Mouse (Mus musculus) embryonic fibroblast, embryonic 13.5 days (primary cell): ENCODE data around the gene Acsl3. TPM values are rescaled to one million over a fixed set of nuclear protein-coding genes. Genes with fewer than 3 reads are reported as not detected.
A peak's percentile ranks its signal among the peaks of the same experiment; 100 is the strongest.

Experiments used
- H3K27ac ChIP-seq: 2 replicates; pipeline ENCODE4 v1.5.1; 2012; ENCODE audit warnings: low read length, control low read depth, inconsistent platforms; ENCODE audit not compliant: insufficient read depth
- H3K4me1 ChIP-seq: 2 replicates; pipeline ENCODE4 v1.6.1; 2011; ENCODE audit warnings: low read length; ENCODE audit not compliant: control insufficient read depth, insufficient read depth
- H3K4me3 ChIP-seq: 2 replicates; pipeline ENCODE4 v1.5.1; 2011; ENCODE audit warnings: mild to moderate bottlenecking, control low read depth, low read length; ENCODE audit not compliant: insufficient read depth
- CTCF ChIP-seq: IDR thresholded peaks from 2 replicates; pipeline ENCODE4 v1.5.1; 2011; ENCODE audit warnings: mild to moderate bottlenecking, control low read depth, low read length, moderate library complexity, borderline replicate concordance; ENCODE audit not compliant: insufficient read depth
- POLR2A ChIP-seq: IDR thresholded peaks from 2 replicates; pipeline ENCODE4 v1.6.1; 2011; ENCODE audit warnings: low read depth, mild to moderate bottlenecking, control low read depth, low read length, moderate library complexity
- polyA plus RNA-seq: library from polyadenylated mRNA; stranded (reverse); fragments of >200 nt; gene quantifications from 2 replicates; pipeline ENCODE4 v1.2.4, GENCODE M21; 2011; ENCODE audit warnings: low read depth; ENCODE audit not compliant: missing spikeins, insufficient read length

Gene Acsl3
- polyA plus RNA-seq, 1 experiment, result 40.4 TPM

- no peak for TF ChIP-seq POLR2A
- TF ChIP-seq CTCF, result no peak
- 0 out of 2 replicates have a peak, but pooled peaks cover 2% of the 10 kb centered on the region for H3K4me1 ChIP-seq
- no peak overlapping the region for H3K4me3 ChIP-seq
These were observed 26.5 kb downstream of the Acsl3 start for GRCm38 (mm10) chr1:78684128-78684527.

GRCm38 (mm10) chr1:78686872-78687271, 29.2 kb downstream of the Acsl3 start:
- Histone ChIP-seq H3K4me3 (no peak overlapping the region), H3K27ac (no peak overlapping the region), H3K4me1 (0 out of 2 replicates have a peak, but pooled peaks cover 2% of the 10 kb centered on the region)
- TF ChIP-seq CTCF (peak; percentile 26; the same call in 1 of the 2 replicates), POLR2A (no peak)

More at GRCm38 (mm10) chr1:78684128-78684527, 26.5 kb downstream of the Acsl3 start:
- H3K27ac ChIP-seq, result no peak overlapping the region

DNA sequence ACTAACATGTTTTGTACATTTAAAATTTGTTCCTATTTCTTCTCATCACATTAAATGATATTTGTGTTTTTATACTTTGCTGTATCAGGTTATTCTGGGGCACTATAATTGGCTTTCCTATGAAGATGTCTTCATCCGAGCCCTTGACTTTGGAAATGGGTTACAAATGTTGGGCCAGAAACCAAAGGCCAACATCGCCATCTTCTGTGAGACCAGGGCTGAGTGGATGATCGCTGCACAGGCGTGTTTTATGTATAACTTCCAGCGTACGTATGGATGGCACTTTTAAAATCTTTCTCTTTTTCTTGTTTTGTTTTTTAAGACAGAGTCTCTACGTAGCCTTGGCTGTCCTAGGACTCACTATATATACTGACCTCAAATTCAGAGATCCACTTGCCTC, 30.5 kb downstream of the Acsl3 start:
- TF ChIP-seq CTCF (peak; percentile 29; the same call in 1 of the 2 replicates), POLR2A (no peak)
- no peak overlapping the region for H3K27ac ChIP-seq
- H3K4me3 ChIP-seq, result no peak overlapping the region
- no peaks in the 10 kb centered on the region for H3K4me1 ChIP-seq

GRCm38 (mm10) chr1:78694503-78695258, 37.1 kb downstream of the Acsl3 start:
- Histone ChIP-seq H3K4me1 (no peaks in the 10 kb centered on the region), H3K4me3 (no peak overlapping the region), H3K27ac (no peak overlapping the region)
- TF ChIP-seq CTCF (no peak), POLR2A (no peak)

DNA sequence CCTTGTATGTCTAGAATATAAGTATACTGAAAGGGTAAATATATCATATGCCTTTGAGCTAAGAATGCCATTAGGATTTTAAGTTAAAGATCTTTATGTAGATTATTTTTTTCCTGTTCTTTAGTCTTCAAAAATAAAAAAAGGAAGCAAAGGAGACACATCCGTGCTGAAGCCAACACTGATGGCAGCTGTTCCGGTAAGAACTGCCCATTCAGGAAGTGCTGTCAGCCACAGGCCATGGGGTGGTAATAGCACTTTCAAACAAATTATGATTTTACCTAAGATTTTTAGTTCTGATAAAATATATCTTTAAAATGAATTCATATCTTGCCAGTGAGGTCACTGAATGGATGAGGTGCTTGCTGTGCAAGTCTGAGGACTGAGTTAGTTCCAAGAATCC, 38.7 kb downstream of the Acsl3 start:
- H3K27ac ChIP-seq, result no peak overlapping the region
- H3K4me1 ChIP-seq, result no peaks in the 10 kb centered on the region
- no peak overlapping the region for H3K4me3 ChIP-seq
- TF ChIP-seq POLR2A (no peak), CTCF (no peak)

DNA sequence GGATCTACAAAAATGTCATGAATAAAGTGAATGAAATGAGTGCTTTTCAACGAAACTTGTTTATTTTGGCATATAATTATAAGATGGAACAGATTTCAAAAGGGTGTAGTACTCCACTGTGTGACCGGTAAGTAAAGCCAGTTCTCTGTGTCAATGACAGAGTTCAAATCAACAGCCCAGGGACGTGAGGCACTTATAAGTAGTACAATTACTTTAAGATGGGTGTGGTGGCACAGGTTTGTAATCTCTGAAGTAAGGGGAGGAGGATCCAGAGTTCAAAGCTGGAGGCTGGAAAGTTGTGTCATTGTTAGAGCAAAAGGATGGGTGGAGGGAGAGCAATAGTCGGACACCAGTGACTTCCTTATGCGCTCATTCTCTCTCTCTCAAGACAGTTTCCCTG, 39.3 kb downstream of the Acsl3 start:
- TF ChIP-seq POLR2A (no peak), CTCF (no peak)
- no peaks in the 10 kb centered on the region for H3K4me1 ChIP-seq
- H3K27ac ChIP-seq, result no peak overlapping the region
- H3K4me3 ChIP-seq, result no peak overlapping the region

DNA sequence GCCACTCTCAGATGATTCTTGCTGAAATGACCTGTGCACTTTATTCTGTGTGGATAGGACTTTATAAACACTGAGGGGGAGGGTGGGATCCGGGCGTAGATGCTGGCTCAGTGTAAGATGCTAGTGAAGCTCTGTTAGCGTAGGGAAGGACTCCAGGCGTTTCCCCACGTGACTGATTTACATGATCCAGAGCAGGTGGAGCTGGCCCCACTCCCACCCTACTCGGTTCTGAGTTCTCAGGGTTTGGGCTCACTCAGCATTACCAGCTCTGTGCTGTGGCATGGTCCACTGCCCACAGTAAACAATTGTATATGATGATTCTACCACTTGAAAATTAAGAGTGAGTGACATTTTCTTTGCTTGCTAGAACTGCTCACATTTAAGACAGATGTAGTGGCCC, 40.5 kb downstream of the Acsl3 start:
- no peaks in the 10 kb centered on the region for H3K4me1 ChIP-seq
- no peak overlapping the region for H3K4me3 ChIP-seq
- no peak overlapping the region for H3K27ac ChIP-seq
- no peak for TF ChIP-seq POLR2A
- TF ChIP-seq CTCF, result no peak

- TF ChIP-seq POLR2A, result no peak
- no peak overlapping the region for H3K4me3 ChIP-seq
- no peak overlapping the region for H3K27ac ChIP-seq
- H3K4me1 ChIP-seq, result no peaks in the 10 kb centered on the region
These were observed 44.1 kb downstream of the Acsl3 start for GRCm38 (mm10) chr1:78701740-78702139.

GRCm38 (mm10) chr1:78702282-78702963, 44.8 kb downstream of the Acsl3 start:
- Histone ChIP-seq H3K4me3 (no peak overlapping the region), H3K4me1 (no peaks in the 10 kb centered on the region), H3K27ac (no peak overlapping the region)
- TF ChIP-seq CTCF (no peak), POLR2A (no peak)

DNA sequence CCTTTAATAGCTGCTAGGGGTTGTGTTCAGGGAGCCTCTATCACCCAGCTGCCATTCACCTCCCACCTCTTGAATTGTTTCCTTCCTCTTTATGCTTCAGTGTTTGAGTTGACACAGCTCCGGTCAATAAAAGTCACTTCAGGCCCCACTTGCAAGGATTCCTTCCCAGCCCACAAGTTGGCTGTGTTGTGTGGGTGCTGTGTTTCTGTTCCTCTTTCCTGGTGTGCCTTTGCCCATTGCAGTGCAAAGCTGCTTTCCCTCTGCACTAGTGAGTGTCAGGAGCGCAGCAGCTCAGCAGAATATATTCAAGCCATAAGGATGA, 45.3 kb downstream of the Acsl3 start:
- Histone ChIP-seq H3K27ac (no peak overlapping the region), H3K4me1 (no peaks in the 10 kb centered on the region), H3K4me3 (no peak overlapping the region)
- no peak for TF ChIP-seq CTCF

DNA sequence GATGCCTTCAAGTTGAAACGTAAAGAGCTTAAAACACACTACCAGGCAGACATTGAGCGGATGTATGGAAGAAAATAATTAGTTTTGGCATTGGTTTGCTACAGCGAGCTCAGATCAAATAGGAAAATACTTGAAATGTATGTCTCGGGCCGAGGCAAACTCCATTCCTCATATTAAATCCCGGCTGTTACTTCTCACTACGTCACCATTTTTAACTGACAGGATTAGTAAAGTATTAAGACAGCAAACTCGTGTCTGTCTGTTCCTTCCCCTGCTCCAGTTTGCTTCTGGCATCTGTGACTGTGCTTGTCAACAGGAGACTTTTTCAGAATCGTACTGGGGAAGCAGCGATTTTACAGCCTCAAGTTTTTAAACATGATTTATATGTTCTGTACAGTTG, 48.7 kb downstream of the Acsl3 start:
- no peak for TF ChIP-seq POLR2A
- no peak for TF ChIP-seq CTCF
- no peaks in the 10 kb centered on the region for H3K4me1 ChIP-seq
- no peak overlapping the region for H3K4me3 ChIP-seq
- no peak overlapping the region for H3K27ac ChIP-seq
